Mouse (Mus musculus) embryonic facial prominence, embryonic 12.5 days (tissue): ENCODE results near the gene Ebi3. TPM values are rescaled to one million over a fixed set of nuclear protein-coding genes. Genes with fewer than 3 reads are reported as not detected.

ENCODE experiments used
- ATAC-seq: fragments of 200-750 bp; cut with Nextera tagmentation; 2 replicates; pipeline ENCODE4 v1.8.0; 2017; ENCODE audit not compliant: insufficient number of reproducible peaks, insufficient read depth, low FRiP score, low TSS enrichment
- H3K27ac ChIP-seq: fragments of 300-500 bp; sonication (generic); 2 replicates; pipeline ENCODE4 v1.5.1; 2016; ENCODE audit warnings: mild to moderate bottlenecking
- H3K27me3 ChIP-seq: fragments of 300-500 bp; sonication (generic); 2 replicates; pipeline ENCODE4 v1.6.1; 2016; ENCODE audit warnings: mild to moderate bottlenecking, moderate library complexity
- H3K36me3 ChIP-seq: fragments of 300-500 bp; sonication (generic); 2 replicates; pipeline ENCODE4 v1.6.1; 2016; ENCODE audit warnings: mild to moderate bottlenecking
- H3K4me1 ChIP-seq: fragments of 300-500 bp; sonication (generic); 2 replicates; pipeline ENCODE4 v1.6.1; 2016
- H3K4me2 ChIP-seq: fragments of 300-500 bp; sonication (generic); replicated peaks from 2 replicates; pipeline ENCODE4 v1.6.1; 2016; ENCODE audit warnings: mild to moderate bottlenecking, moderate library complexity
- H3K4me3 ChIP-seq: fragments of 300-500 bp; sonication (generic); 2 replicates; pipeline ENCODE4 v1.5.1; 2016; ENCODE audit warnings: mild to moderate bottlenecking
- H3K9ac ChIP-seq: fragments of 300-500 bp; sonication (generic); 2 replicates; pipeline ENCODE4 v1.6.1; 2016; ENCODE audit warnings: mild to moderate bottlenecking, moderate library complexity
- H3K9me3 ChIP-seq: fragments of 300-500 bp; sonication (generic); 2 replicates; pipeline ENCODE4 v1.6.1; 2016; ENCODE audit warnings: mild to moderate bottlenecking, moderate library complexity
- WGBS: fragments of 180-500 bp; shearing (Covaris S2); methylation state at CpG from one replicate; pipeline ENCODE4 v1.1.7; 2016; 5-methylcytosine and 5-hydroxymethylcytosine counted together
- polyA plus RNA-seq: library from polyadenylated mRNA; unstranded; fragments of >200 nt; fragmentation: Nextera tagmentation; extraction: Ambion mirVana; gene quantifications from 2 replicates; pipeline ENCODE4 v1.2.1, GENCODE M21; 2016

The Ebi3 gene
- polyA plus RNA-seq, 1 experiment from 2014 or later: 1.6 TPM

DNA sequence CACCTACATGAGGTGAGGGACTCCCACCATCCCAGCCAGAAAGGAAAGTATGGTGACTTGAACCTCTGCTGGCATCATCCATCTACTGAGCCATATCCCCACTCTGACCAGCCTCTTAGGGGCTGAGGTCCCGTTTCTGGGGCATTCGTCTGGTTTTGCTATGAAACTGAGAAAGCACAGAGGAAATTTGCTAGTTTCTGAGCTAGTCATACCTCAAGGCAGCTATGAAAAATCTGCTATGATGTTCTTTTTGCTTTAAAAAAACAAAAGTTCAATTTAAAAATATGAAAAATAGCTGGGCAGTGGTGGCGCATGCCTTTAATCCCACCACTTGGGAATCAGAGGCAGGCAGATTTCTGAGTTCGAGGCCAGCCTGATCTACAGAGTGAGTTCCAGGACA is 3.8 kb upstream of the Ebi3 start:
- H3K9me3 ChIP-seq: no peaks in the 10 kb centered on the region
- H3K4me3 ChIP-seq: no peak overlapping the region
- no peak overlapping the region for H3K9ac ChIP-seq
- no peak overlapping the region for H3K27ac ChIP-seq
- H3K4me1 ChIP-seq: no peaks in the 10 kb centered on the region
- no peaks in the 10 kb centered on the region for H3K27me3 ChIP-seq
- no peak for ATAC-seq
- no peaks in the 10 kb centered on the region for H3K36me3 ChIP-seq
- 85% methylated on average over 4 of the region's 4 CpGs for WGBS
- H3K4me2 ChIP-seq: no peak overlapping the region

DNA sequence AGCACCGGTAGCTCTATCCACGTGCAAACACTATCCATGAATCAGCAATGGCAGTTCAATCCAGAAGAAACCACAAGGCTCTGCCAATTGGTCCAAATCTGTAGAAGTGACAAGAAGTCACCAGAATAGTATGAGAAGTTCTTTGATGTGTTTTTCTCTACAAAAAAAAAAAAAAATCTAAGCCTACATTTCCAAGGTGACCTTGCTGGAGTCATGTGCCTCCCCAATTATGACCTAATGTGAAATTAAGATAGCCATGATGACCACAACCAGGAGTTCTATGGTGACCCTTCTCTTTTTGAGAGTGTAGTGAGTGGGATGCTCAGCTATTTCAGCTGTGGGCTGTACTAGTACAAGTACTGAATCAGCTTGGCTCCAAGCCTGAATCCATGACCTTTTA is 3.0 kb upstream of the Ebi3 start, which contains the start of gene Zfp119b:
TSS of gene Zfp119b (minus strand) at position 101 of the 400 bp plus-strand sequence.
- H3K27ac ChIP-seq: no peak within 1 kb of the TSS
- peaks cover 4% of the 10 kb centered on the region; the same call in 1 of the 2 replicates for H3K27me3 ChIP-seq
- no peaks in the 10 kb centered on the region for H3K9me3 ChIP-seq
- H3K9ac ChIP-seq: no peak within 1 kb of the TSS
- no peaks in the 10 kb centered on the region for H3K4me1 ChIP-seq
- H3K4me3 ChIP-seq: no peak within 1 kb of the TSS
- 90% methylated on average over 2 of the region's 2 CpGs for WGBS
- H3K36me3 ChIP-seq: no peaks in the 10 kb centered on the region
- no peak for ATAC-seq
- no peak within 1 kb of the TSS for H3K4me2 ChIP-seq

DNA sequence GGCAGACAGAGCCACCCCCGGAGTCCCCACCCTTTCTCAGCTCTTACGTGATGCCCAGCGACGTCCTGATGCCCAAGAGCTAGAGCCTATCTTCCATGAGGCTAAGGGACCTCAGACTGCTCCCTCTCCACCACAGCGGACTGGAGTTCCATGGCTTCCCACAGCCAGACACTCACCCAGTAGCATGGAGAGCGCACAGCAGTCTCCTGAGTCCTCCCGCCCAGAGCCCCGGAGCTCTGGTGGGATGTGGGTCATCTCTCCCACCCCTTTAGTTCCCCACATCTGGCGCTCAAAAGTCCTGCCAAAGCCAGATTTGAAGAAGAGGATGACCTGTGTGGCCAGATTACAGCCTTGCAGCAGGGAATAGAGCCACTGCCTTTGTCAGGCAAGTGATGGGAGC is 1.8 kb upstream of the Ebi3 start:
- no peak overlapping the region for H3K4me3 ChIP-seq

DNA sequence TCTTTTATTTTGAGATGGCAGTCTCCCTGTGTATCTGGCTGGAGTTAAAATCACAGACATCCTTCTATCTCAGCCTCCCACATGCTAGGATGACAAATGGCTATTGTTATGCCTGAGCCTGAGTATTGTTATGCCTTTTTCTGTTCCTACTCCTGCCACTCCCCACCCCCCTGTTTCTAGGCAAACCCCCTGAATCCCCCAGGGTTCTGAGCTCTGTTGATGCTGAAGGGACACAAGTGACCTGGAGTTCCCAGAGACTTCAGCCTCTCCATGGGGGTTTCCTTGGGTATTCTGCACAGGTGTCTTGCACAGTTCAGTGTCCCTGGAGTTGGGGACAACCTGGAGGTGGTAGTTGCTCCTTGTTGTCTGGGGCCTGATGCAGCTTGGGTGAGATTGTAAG is 399 bp upstream of the Ebi3 start:
- H3K27me3 ChIP-seq: peaks cover 11% of the 10 kb centered on the region
- no peak overlapping the region for H3K4me2 ChIP-seq
- H3K27ac ChIP-seq: no peak overlapping the region
- H3K9me3 ChIP-seq: no peaks in the 10 kb centered on the region
- no peak for ATAC-seq
- no peak overlapping the region for H3K9ac ChIP-seq
- H3K36me3 ChIP-seq: no peaks in the 10 kb centered on the region
- peaks cover 5% of the 10 kb centered on the region for H3K4me1 ChIP-seq
- no peak overlapping the region for H3K4me3 ChIP-seq

More for the DNA sequence above, 1.8 kb upstream of the Ebi3 start:
- 76% methylated on average over 9 of the region's 9 CpGs for WGBS
- Histone ChIP-seq H3K9ac (no peak overlapping the region), H3K27ac (no peak overlapping the region), H3K9me3 (no peaks in the 10 kb centered on the region), H3K4me1 (no peaks in the 10 kb centered on the region), H3K36me3 (no peaks in the 10 kb centered on the region), H3K4me2 (no peak overlapping the region), H3K27me3 (peaks cover 11% of the 10 kb centered on the region)
- no peak for ATAC-seq

DNA sequence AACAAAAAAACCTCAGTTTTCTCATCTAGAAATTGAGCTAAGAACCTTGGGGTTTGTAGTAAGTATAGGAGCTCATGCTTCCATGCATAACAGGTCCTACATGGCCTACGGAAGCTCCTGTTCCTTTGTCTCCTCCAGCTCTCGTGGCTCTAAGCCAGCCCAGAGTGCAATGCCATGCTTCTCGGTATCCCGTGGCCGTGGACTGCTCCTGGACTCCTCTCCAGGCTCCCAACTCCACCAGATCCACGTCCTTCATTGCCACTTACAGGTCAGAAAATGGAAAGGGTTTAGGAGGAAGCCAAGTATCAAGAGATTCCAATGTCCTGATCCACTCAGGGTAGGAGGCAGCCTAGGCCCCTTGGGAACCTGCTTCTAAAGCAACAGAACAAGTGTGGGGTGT is 1.3 kb downstream of the Ebi3 start:
- H3K4me1 ChIP-seq: peaks cover 13% of the 10 kb centered on the region
- WGBS: 78% methylated on average over 6 of the region's 6 CpGs
- H3K9ac ChIP-seq: no peak overlapping the region
- no peak overlapping the region for H3K4me2 ChIP-seq
- no peak for ATAC-seq
- H3K36me3 ChIP-seq: no peaks in the 10 kb centered on the region
- no peak overlapping the region for H3K27ac ChIP-seq
- no peak overlapping the region for H3K4me3 ChIP-seq
- peaks cover 11% of the 10 kb centered on the region for H3K27me3 ChIP-seq
- no peaks in the 10 kb centered on the region for H3K9me3 ChIP-seq

DNA sequence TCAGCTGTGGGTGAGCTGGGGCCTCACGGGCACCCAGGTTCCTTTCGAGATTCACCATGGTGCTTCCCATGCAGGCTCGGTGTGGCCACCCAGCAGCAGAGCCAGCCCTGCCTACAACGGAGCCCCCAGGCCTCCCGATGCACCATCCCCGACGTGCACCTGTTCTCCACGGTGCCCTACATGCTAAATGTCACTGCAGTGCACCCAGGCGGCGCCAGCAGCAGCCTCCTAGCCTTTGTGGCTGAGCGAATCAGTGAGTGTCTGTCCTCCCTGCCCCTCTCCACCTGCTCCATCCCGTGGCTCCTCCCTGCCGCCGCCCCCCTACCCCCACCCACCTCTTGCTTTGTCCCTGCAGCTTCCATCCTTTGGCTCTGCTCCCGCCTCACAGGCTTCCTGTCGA is 1.8 kb downstream of the Ebi3 start:
- H3K27ac ChIP-seq: no peak overlapping the region
- WGBS: 36% methylated on average over 16 of the region's 16 CpGs
- H3K9me3 ChIP-seq: no peaks in the 10 kb centered on the region
- no peak overlapping the region for H3K4me2 ChIP-seq
- no peaks in the 10 kb centered on the region for H3K36me3 ChIP-seq
- no peak for ATAC-seq
- H3K9ac ChIP-seq: no peak overlapping the region
- H3K4me3 ChIP-seq: no peak overlapping the region
- peaks cover 13% of the 10 kb centered on the region for H3K4me1 ChIP-seq
- peaks cover 11% of the 10 kb centered on the region for H3K27me3 ChIP-seq

DNA sequence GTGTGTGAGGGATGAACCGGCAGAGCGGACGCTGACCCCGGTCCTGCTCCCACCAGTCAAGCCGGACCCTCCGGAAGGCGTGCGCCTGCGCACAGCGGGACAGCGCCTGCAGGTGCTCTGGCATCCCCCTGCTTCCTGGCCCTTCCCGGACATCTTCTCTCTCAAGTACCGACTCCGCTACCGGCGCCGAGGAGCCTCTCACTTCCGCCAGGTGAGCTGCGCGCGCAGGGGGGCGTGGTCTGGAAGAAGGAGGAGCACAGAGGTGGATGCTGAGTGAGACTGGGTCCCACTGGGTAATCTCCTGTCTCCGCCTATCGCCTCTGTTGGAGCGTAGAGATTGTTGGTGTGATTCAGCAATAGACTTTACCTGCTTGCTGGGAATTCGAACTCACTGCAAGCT is 3.7 kb downstream of the Ebi3 start:
- under 1% methylated on average over 26 of the region's 26 CpGs for WGBS
- ATAC-seq: no peak
- H3K4me3 ChIP-seq: peak overlapping the region; percentile 45

DNA sequence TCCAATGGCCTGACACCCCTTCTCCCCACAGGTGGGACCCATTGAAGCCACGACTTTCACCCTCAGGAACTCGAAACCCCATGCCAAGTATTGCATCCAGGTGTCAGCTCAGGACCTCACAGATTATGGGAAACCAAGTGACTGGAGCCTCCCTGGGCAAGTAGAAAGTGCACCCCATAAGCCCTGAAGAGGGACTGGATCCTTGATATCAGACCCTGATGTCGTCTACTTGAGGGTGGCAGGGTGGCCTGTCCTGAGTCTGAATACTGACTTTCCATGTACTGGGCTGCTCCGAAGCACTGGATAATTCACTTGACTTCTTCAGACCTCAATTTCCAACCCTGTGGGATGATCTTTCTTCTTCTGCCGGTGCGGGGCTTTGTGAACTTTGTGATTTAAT is 4.2 kb downstream of the Ebi3 start:
- H3K4me3 ChIP-seq: peak overlapping the region; percentile 45
- no peak for ATAC-seq
- H3K4me2 ChIP-seq: peak overlapping the region; percentile 61
- H3K27ac ChIP-seq: no peak overlapping the region
- no peaks in the 10 kb centered on the region for H3K9me3 ChIP-seq
- H3K36me3 ChIP-seq: no peaks in the 10 kb centered on the region
- peaks cover 11% of the 10 kb centered on the region for H3K27me3 ChIP-seq
- peak overlapping the region; percentile 47; the same call in 1 of the 2 replicates for H3K9ac ChIP-seq
- H3K4me1 ChIP-seq: peaks cover 18% of the 10 kb centered on the region
- WGBS: 34% methylated on average over 6 of the region's 6 CpGs

More for the DNA sequence above, 3.7 kb downstream of the Ebi3 start:
- no peaks in the 10 kb centered on the region for H3K36me3 ChIP-seq
- H3K4me2 ChIP-seq: peak overlapping the region; percentile 61
- H3K9me3 ChIP-seq: no peaks in the 10 kb centered on the region
- H3K4me1 ChIP-seq: peaks cover 18% of the 10 kb centered on the region
- peak overlapping the region; percentile 47; the same call in 1 of the 2 replicates for H3K9ac ChIP-seq
- H3K27ac ChIP-seq: no peak overlapping the region
- H3K27me3 ChIP-seq: peaks cover 11% of the 10 kb centered on the region

DNA sequence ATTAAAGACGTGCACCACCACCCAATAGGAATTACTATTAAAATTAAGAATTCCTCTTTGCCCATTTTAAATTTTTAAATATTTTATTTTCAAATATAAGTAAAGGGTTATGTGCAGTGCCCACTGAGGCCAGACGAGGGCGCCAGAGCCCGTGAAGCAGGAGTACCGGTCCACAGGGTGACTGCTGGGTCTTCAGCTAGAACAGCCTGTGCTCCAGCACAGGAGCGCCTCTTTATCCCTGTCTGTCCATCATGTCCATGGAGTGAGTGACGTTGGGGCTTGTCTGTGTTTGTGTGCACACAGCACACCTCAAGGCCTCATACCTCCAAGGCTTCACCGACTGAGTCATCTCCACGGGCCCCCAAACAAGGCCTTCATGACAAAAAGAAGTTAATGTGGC is 4.7 kb downstream of the Ebi3 start:
- Histone ChIP-seq H3K27ac (no peak overlapping the region; the same call in 1 of the 2 replicates), H3K36me3 (0 out of 2 replicates have a peak, but pooled peaks cover 6% of the 10 kb centered on the region), H3K4me1 (peaks cover 18% of the 10 kb centered on the region), H3K9me3 (no peaks in the 10 kb centered on the region), H3K4me3 (no peak overlapping the region), H3K9ac (no peak overlapping the region), H3K27me3 (peaks cover 11% of the 10 kb centered on the region), H3K4me2 (no peak overlapping the region)
- 15% methylated on average over 9 of the region's 9 CpGs for WGBS
- ATAC-seq: no peak

DNA sequence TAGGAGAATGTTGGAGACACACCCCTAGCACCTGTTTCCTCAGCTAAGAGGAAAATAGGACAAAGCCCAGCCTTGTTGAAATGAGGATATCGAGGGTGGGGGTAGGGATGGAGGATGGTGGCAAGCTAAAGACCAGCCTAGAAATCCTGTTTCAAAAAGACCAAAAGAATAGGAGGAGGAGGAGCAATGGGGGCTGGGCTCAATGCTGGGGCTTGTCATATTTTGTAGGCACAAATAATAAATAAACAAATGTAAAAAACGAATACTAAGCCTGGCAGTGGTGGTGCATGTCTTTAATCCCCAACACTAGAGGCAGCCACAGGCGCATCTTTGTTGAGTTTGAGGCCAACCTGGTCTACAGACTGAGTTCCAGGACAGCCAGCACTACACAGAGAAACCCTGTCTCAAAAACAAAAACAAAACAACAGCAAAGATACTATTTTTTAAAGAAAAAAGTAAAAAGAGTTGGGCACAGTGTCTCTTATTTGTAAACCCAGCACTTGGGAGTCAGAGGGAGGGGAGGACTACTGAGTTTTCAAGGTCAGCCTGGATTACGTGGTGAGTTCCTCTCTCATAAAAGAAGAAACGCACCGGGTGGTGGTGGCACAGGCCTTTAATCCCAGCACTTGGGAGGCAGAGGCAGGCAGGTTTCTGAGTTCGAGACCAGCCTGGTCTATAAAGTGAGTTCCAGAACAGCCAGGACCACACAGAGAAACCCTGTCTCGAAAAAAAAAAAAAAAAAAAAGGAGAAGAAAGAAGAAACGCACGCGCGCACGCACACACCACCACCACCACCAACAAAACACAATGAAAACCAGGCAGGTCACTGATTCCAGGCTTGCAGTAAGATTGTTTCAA is 5.5 kb downstream of the Ebi3 start:
- peaks cover 11% of the 10 kb centered on the region; the same call in 1 of the 2 replicates for H3K36me3 ChIP-seq
- no peak for ATAC-seq
- H3K27me3 ChIP-seq: peaks cover 11% of the 10 kb centered on the region
- 78% methylated on average over 13 of the region's 13 CpGs for WGBS
- H3K4me3 ChIP-seq: peak overlapping the region; percentile 41
- H3K4me1 ChIP-seq: peaks cover 18% of the 10 kb centered on the region
- peak overlapping the region; percentile 74 for H3K4me2 ChIP-seq
- peak overlapping the region; percentile 58 for H3K9ac ChIP-seq
- H3K27ac ChIP-seq: peak overlapping the region; percentile 92
- no peaks in the 10 kb centered on the region for H3K9me3 ChIP-seq

DNA sequence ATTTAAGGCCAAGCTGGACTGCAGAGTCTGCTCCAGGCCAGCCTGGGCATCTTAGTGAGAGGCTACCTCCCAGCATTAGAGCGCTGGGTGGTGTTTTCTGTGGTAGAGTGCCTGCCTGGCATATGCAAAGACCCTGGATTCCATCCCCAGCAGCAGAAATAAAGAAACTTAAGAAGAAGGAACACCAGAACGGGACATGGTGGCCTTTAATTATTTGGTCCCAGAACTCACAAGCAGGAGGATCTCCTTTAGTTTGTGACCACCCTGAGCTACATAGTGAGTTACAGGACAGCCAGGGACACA is 6.1 kb downstream of the Ebi3 start:
- H3K4me3 ChIP-seq: peak overlapping the region; percentile 41
- WGBS: 22% methylated on average over 2 of the region's 2 CpGs
- H3K4me1 ChIP-seq: peaks cover 21% of the 10 kb centered on the region

More for the DNA sequence above, 6.1 kb downstream of the Ebi3 start:
- H3K9ac ChIP-seq: peak overlapping the region; percentile 58
- H3K27me3 ChIP-seq: peaks cover 11% of the 10 kb centered on the region
- H3K4me2 ChIP-seq: peak overlapping the region; percentile 74
- ATAC-seq: no peak
- no peaks in the 10 kb centered on the region for H3K9me3 ChIP-seq
- peak overlapping the region; percentile 92 for H3K27ac ChIP-seq
- H3K36me3 ChIP-seq: peaks cover 17% of the 10 kb centered on the region; the same call in 1 of the 2 replicates
